Mouse (Mus musculus): ENCODE results near the gene Fbp2. TPM values are rescaled to one million over a fixed set of nuclear protein-coding genes. Genes with fewer than 3 reads are reported as not detected.
"Not testable (repeated sequence)": the region's sequence is repeated elsewhere in the genome, so short reads cannot be mapped to it uniquely, and the experiment has no call there.

Gene Fbp2
- polyA plus RNA-seq, 1 experiment: 0.20 TPM

- H3K4me3 ChIP-seq: no peak overlapping the region
- H3K4me2 ChIP-seq (ENCODE audit: low read depth): no peak overlapping the region
- no peaks in the 10 kb centered on the region for H3K27me3 ChIP-seq (ENCODE audit: control insufficient read depth, insufficient read depth, insufficient read length)
- no peaks in the 10 kb centered on the region for H3K36me3 ChIP-seq (ENCODE audit: control insufficient read depth, insufficient read depth)
- no peak overlapping the region for H3ac ChIP-seq (ENCODE audit: control insufficient read depth, insufficient read length)
- TF ChIP-seq USF1 (IDR thresholded peaks at IDR 0.05; ENCODE audit: low read depth) (no peak), MYOG (IDR thresholded peaks at IDR 0.05; ENCODE audit: control insufficient read depth in 1 of 3, insufficient read depth in 1 of 3, insufficient read length in 2 of 3, low read depth in 2 of 3) (no peak), TCF12 (IDR thresholded peaks at IDR 0.05; ENCODE audit: insufficient read depth, poor library complexity, severe bottlenecking) (no peak), CEBPB (IDR thresholded peaks at IDR 0.05; ENCODE audit: insufficient read depth, poor library complexity, severe bottlenecking) (no peak), TCF3 (IDR thresholded peaks at IDR 0.05; ENCODE audit: insufficient read length, low read depth) (no peak), E2F4 (IDR thresholded peaks at IDR 0.05; ENCODE audit: insufficient read depth) (no peak), REST (IDR thresholded peaks at IDR 0.05; ENCODE audit: insufficient read depth, insufficient read length) (no peak), POLR2AphosphoS2 (IDR thresholded peaks at IDR 0.05; ENCODE audit: insufficient read length, low read depth) (no peak), MYOD1 (IDR thresholded peaks at IDR 0.05; ENCODE audit: control insufficient read depth in 1 of 3, insufficient read length in 2 of 3, low read depth in 2 of 3) (no peak), POLR2A (IDR thresholded peaks at IDR 0.05; ENCODE audit: insufficient read length, low read depth) (no peak), SRF (IDR thresholded peaks at IDR 0.05; ENCODE audit: control insufficient read depth, insufficient read length, low read depth) (no peak), MAX (IDR thresholded peaks at IDR 0.05; ENCODE audit: low read depth) (no peak)
- no peaks in the 10 kb centered on the region for H3K79me2 ChIP-seq (ENCODE audit: control insufficient read depth, insufficient read depth)
These were observed 26.0 kb downstream of the Fbp2 start for GRCm38 (mm10) chr13:62832239-62832638.

DNA sequence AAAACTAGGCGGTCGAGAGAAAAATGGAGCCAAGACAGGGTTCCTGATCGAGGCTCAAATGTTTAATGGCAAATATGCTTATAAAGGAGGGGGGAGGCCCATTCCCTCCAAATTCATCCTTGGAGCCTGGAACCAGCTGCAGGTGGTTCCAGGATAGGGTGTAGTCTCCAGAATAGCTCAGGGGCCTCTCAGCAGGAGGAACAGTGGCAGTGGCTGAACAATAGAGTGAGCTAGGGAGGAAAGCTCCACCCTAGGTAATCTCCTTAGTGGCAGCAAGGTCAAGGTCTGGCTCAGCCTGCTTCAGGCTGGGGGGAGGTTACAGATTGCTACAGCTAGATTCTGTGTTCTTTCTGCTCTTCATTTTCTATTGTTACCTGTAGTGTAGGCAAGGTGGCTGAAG, 42.5 kb downstream of the Fbp2 start:
- not testable (repeated sequence) for H3K4me2 ChIP-seq (ENCODE audit: low read depth); H3K27me3 ChIP-seq (ENCODE audit: control insufficient read depth, insufficient read depth, insufficient read length); H3ac ChIP-seq (ENCODE audit: control insufficient read depth, insufficient read length); H3K4me3 ChIP-seq; H3K79me2 ChIP-seq (ENCODE audit: control insufficient read depth, insufficient read depth); H3K36me3 ChIP-seq (ENCODE audit: control insufficient read depth, insufficient read depth)

DNA sequence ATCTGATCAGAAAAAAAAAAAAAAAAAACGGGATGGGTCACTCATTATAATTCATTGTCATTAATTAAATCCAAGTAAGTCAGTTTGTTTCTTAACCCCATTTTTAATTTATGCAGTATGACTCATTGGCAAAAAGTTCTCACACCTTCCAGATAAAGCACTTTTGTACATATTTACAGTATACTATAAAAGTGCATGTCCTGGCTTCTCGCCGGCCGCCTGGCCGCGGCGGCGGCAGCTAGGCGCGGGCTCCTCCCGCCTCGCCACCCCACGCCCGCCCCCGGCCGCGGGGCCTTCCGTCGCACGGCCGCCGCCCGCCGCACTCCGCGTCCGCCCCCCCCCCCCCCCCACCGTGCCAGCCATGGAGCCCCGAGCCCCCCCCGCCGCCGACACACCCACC, 45.5 kb downstream of the Fbp2 start:
- no peak for TF ChIP-seq CEBPB (IDR thresholded peaks at IDR 0.05; ENCODE audit: insufficient read depth, poor library complexity, severe bottlenecking)
- TF ChIP-seq POLR2A (IDR thresholded peaks at IDR 0.05; ENCODE audit: insufficient read length, low read depth): no peak
- TF ChIP-seq SRF (IDR thresholded peaks at IDR 0.05; ENCODE audit: control insufficient read depth, insufficient read length, low read depth): no peak
- no peak for TF ChIP-seq REST (IDR thresholded peaks at IDR 0.05; ENCODE audit: insufficient read depth, insufficient read length)
- TF ChIP-seq MYOG (IDR thresholded peaks at IDR 0.05; ENCODE audit: control insufficient read depth in 1 of 3, insufficient read depth in 1 of 3, insufficient read length in 2 of 3, low read depth in 2 of 3): no peak
- Histone ChIP-seq H3K27me3 (ENCODE audit: control insufficient read depth, insufficient read depth, insufficient read length) (no peaks in the 10 kb centered on the region), H3ac (ENCODE audit: control insufficient read depth, insufficient read length) (no peak overlapping the region), H3K36me3 (ENCODE audit: control insufficient read depth, insufficient read depth) (no peaks in the 10 kb centered on the region), H3K4me2 (ENCODE audit: low read depth) (no peak overlapping the region), H3K79me2 (ENCODE audit: control insufficient read depth, insufficient read depth) (no peaks in the 10 kb centered on the region), H3K4me3 (no peak overlapping the region)

- H3ac ChIP-seq (ENCODE audit: control insufficient read depth, insufficient read length); H3K79me2 ChIP-seq (ENCODE audit: control insufficient read depth, insufficient read depth); H3K4me2 ChIP-seq (ENCODE audit: low read depth); H3K36me3 ChIP-seq (ENCODE audit: control insufficient read depth, insufficient read depth); H3K27me3 ChIP-seq (ENCODE audit: control insufficient read depth, insufficient read depth, insufficient read length); H3K4me3 ChIP-seq: not testable (repeated sequence)
These were observed 50.2 kb downstream of the Fbp2 start for GRCm38 (mm10) chr13:62807981-62808380.

Other genes with a start within 250 kb of the Fbp2 start
- gene 6720489N17Rik, start 234.2 kb downstream of the Fbp2 start, polyA plus RNA-seq (2012; fragmentation: generic; extraction: Trizol): 0.19 TPM
- 1.0 TPM for gene Platr25, start 97.7 kb downstream of the Fbp2 start, polyA plus RNA-seq (2012; fragmentation: generic; extraction: Trizol)
- 0.23 TPM for gene Gm5141, start 72.6 kb downstream of the Fbp2 start, polyA plus RNA-seq (2012; fragmentation: generic; extraction: Trizol)
- gene Fbp1, start 29.9 kb upstream of the Fbp2 start, polyA plus RNA-seq (2012; fragmentation: generic; extraction: Trizol): not detected
- gene 2010111I01Rik, start 106.5 kb upstream of the Fbp2 start, polyA plus RNA-seq (2012; fragmentation: generic; extraction: Trizol): 144 TPM

Data from myocyte (in vitro differentiated cells).